Mouse (Mus musculus): ENCODE measurements at regions not wholly inside any gene's neighbourhood (a gene's known extent, or its start where the extent isn't known, plus 50 kb on each side); places are given as distances from the start of the nearest gene placed in this dataset.

- no peak for DNase-seq (ENCODE audit: inconsistent ontology term)
Measured at GRCm38 (mm10) chr8:10931266-10931665, 77.0 kb downstream of the Irs2 start.

GRCm38 (mm10) chr8:10928836-10929235 is 79.4 kb downstream of the Irs2 start:
- DNase-seq (ENCODE audit: inconsistent ontology term), result no peak

GRCm38 (mm10) chr8:10928342-10928794 is 79.9 kb downstream of the Irs2 start:
- no peak for DNase-seq (ENCODE audit: inconsistent ontology term)

GRCm38 (mm10) chr8:10927187-10927586 is 81.1 kb downstream of the Irs2 start:
- no peak for DNase-seq (ENCODE audit: inconsistent ontology term)

DNA sequence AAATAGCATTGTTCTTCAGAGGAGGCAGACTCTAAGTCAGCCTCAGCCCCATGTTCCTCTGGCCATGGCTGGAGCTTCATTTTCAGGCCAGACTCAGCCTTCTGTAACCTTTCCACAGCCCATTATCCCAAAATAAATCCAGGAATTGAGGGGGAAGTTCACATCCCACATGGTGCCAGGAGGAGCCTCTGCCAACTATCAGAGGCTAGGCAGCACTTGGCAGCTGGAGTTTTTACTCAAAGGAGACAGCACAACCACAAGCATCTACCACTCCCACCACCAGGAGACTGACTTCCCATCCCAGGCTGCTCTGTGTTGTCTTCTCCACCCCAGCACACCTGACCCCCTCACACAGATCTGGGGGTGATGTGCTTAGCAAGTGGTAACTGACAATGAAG is 81.7 kb downstream of the Irs2 start:
- peak; percentile 55 for DNase-seq (ENCODE audit: inconsistent ontology term)

DNA sequence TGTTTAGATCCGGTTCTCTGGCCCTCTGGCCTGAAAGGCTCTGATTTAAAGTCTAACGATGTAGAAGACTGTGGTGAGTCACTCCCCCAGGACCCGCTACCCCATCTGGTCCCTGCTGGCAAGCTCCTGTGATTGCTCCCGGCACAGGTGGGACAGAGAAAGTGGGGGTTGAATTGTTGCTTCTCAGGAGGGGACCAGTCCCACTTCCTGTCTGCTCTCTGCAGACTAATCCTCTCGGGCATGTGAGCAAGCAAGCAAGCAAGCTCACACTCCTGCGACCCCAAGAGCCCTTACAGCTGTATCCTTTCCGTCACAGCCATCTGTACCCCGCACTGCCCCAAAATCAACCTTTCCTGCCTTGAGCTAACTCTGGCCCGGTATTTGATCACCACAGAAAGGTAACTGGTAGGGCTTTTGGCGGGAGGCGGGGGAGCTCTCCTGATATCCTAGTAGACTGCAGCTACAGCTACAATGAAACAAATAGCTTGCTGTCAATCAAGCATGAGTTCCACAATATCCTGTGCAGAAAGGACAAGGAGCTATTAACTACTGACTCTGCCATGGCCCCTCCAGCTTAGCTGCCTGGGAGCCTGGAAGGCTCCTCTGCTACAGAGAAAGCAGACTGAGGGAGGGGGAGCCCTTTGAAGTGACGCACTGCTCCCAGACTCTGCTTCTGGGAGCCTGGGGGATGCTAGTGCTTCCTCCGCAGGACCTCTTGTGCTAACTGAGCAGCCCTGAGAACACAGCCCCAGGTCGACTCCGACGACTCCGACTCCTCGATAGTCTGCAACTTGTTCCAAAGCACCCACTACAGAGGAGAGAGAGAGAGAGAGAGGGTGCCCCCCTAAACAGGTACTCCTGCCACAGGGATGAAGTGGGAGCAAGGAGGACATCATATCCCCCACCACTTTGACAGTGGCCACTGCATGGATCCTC is 82.4 kb downstream of the Irs2 start:
- peak; percentile 80 for DNase-seq (ENCODE audit: inconsistent ontology term)

DNA sequence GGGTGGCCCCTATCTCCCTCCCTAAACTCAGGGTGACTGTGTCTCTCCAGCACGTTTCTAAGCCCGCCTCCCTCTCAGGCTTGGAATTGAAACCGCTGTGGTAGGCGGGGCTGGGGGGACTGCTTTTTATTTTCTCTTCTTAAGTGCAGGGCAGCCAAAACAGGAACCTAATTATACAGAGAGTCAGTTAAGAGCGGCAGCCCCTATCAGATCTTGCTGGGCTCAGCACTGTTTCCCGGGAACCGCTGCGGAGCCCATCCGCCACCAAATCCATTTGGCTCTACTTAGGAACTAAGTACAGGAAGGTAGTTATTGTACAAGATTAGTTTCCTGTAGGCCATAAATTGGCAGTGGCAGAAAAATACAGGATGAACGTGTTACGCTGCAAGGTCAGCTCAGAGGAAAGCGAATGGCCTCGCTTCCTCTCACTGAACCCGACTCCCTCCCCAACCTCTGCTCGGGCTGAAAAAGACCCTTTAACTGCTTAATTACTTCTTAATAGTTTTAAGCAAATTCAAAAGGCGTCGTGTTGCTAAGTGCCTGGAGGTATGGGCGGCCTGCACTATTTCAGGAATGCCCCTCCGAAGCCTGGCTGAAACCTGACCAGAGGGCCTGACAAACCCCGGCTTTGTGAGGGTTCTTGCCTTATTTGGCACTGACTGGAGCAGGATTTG is 83.6 kb downstream of the Irs2 start:
- peak; percentile 76 for DNase-seq (ENCODE audit: inconsistent ontology term)

DNA sequence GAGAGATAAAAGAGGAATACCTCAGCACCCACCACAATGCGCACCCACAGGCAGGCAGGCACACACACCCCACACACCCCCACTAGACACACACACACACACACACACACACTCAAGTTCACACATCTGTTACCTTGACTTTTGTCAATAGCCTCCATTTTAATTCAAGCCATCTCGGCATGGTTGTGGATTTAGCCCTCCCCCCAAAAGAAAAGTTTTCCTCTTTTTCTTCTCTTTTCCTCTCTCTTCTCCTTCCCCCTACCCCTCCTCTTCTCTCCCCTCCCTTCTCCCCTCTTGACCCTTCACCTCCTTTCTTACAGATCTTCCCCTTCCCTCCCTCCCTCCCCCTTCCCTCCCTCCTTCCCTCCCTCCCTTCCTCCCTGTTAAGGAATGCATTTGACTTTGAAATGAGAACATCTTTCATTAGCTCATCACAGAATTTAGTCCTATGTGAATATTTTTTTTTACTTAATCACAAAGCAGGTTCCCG is 84.2 kb downstream of the Irs2 start:
- DNase-seq (ENCODE audit: inconsistent ontology term), result no peak

DNA sequence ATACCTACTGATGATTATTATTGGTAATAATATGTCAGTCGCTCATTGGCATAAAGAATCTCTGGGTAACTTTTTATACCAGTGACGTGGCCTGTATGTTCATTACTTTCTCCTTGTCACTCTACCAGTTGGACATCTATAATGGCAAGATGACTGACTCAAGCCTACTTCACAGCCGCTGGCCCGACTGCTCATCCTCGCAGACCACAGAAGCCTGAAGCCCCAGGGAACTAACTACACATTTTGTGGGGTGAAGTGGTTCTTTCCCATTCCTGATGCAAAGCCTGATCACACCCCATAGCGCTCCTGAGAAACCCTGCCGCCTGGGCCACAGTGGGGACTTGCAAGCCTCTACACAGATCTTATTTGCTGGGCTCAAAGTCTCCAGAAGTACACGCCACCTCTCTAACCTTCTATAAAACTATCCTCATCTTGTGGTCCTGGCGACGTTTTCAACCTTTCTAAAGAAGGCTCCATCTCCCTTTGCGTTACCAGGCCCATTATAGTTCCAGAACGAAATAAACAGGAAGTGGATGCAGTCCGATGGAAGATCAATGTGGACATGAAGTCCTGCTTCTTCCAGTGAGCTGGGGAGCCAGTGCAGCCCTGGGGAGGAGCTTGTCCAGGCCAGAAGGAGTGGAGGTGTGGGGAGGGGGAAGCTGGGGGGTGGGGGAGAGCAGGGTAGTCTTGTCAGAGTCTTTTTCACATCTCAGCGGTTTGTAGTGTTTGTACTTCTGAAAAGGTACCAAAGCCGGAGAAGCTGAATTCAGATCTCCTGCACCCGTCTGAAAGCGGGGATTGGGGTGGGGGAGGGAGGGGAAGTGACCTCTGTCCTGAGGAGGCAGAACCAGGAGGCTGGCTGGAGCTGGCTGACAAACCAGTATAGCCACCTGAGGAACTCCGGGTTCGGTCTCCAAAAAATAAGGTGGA is 84.9 kb downstream of the Irs2 start:
- DNase-seq (ENCODE audit: inconsistent ontology term), result no peak

DNA sequence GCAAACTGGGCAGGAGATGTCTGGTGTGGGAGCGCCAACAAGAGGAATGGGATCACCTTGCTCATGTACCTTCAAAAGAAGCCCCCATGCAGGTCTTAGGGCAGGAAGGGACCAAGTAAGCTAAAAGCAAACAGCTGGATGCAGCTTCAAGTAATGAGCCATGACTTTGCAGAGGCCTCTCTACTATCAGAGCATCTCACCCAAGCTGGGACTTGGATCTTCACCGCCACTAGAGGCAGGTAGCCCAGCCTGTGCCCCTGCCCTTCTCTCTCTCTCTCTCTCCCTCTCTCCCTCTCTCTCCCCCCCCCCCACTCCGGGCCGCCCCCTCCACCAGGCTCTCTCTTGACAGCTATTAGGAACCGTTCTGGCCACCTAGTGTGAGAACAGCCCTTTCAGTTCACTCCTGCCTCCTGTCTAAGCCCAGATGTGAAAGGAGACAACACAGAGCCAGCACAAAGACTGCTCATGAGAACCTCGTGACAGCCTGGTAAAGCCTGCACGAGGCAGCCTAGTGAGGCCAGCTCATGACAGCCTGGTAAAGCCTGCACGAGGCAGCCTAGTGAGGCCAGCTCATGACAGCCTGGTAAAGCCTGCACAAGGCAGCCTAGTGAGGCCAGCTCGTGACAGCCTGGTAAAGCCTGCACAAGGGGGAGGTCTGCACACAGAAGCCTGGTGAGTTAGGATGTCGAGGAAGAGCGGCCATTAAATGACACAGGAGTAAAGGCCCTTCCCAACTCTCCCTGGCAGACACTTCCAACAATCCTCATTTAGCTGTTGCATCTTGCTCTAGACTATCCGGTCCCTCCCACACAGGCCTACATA is 85.8 kb downstream of the Irs2 start:
- DNase-seq (ENCODE audit: inconsistent ontology term), result no peak

DNA sequence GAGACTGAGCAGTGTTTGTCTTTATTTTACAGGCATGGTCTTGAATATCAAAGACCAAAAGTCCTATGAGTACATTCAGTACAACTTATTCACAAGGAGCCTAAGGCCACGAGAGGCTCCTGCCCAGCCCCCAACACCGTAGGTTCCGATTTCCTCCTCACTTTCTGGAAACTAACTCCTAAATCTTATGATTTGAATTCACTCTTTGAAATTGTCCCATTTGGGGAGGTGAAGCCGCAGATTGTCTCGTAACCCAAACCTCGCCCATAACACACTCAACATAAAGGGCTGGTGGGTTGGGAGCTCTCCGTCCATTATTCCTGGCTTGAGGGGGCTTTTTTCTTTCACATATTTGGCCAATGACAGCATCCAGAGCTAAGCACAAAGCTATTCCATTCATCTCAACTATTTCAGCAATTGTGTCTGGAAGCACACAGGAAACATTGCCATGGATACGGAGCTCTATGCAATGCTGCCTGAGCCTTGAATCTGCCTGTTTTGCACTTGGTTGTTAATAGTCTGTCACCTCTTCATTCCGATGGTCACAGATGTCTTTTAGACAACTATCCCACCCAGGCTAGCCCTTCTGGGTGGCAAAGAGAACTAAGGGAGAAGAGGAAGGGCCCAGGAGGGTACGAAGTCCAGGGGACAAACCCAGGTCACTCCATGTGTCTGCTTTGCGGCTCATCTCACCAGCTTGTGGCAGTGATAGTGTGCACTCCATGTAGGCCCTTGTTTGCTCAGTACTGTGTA is 86.6 kb downstream of the Irs2 start:
- peak; percentile 92 for DNase-seq (ENCODE audit: inconsistent ontology term)

DNA sequence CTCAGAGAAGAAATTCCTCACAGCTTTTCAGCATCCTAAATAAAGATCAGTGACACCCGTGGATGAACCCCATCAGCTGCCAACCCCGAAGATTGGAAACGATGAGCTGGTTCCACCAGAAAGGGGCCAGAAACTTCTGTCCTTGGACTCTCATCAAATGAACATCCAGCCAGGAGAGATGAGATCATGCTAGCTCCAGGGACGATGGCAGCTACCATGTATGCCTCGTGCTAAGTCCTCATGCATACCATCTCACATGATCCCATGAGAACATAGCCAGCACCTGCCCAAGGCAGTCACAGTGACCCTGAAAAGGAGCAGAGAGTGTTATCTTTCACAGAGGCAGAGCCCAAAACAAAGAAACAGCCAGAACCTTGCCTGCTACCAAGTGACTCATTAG is 88.6 kb downstream of the Irs2 start:
- DNase-seq (ENCODE audit: inconsistent ontology term), result peak; percentile 76

GRCm38 (mm10) chr8:10918403-10919035 is 89.7 kb downstream of the Irs2 start:
- peak; percentile 20 for DNase-seq (ENCODE audit: inconsistent ontology term)

DNA sequence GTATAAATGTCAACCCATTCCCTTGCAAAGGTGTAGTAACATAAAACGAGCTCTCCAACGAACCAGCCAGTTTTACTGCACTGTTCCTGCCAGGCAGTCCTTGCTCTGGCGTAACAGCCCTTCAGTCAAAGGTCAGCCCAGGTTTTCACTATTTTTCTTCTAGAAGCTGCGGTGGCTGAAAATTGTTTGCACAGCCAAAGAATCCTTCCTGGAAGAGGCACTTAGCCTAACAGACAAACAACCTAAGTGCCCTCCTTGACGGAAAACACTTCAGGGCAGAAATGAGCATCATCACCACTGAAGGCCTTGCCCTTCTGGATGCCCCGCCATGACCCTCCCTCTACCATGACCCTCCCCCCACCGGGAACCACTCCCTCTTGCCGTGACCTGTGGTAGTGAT is 93.6 kb downstream of the Irs2 start:
- DNase-seq (ENCODE audit: inconsistent ontology term), result no peak

GRCm38 (mm10) chr8:10912436-10912835 is 95.8 kb downstream of the Irs2 start:
- DNase-seq (ENCODE audit: inconsistent ontology term), result peak; percentile 53

- DNase-seq (ENCODE audit: inconsistent ontology term), result no peak
Measured at GRCm38 (mm10) chr8:10911371-10911770, 96.9 kb downstream of the Irs2 start.

GRCm38 (mm10) chr8:10910954-10911353 is 97.3 kb downstream of the Irs2 start:
- DNase-seq (ENCODE audit: inconsistent ontology term), result no peak

GRCm38 (mm10) chr8:10910244-10910872 is 97.9 kb downstream of the Irs2 start:
- peak; percentile 82 for DNase-seq (ENCODE audit: inconsistent ontology term)

GRCm38 (mm10) chr8:10909155-10909554 is 99.1 kb downstream of the Irs2 start:
- DNase-seq (ENCODE audit: inconsistent ontology term), result no peak
